Comparison of ENCODE assay signal across 37 mouse cellular contexts in genomic region chr9:110393295-110393694, GRCm38 (mm10). TPM values are rescaled to one million over a fixed set of nuclear protein-coding genes. Genes with fewer than 3 reads are reported as not detected.
"Had no signal": no experiment of that assay in that cellular context is flagged by ENCODE, and none has a peak within 500 bp of the region (broad histone marks: within the 10 kb centered on the region; RNA-seq: fewer than 3 reads in every experiment).

No protein-coding gene starts in this region.

- H3K27me3 ChIP-seq: heart, embryonic 12.5 days; heart, embryonic 13.5 days; heart, embryonic 15.5 days; hindbrain, embryonic 12.5 days; hindbrain, embryonic 13.5 days; hindbrain, embryonic 15.5 days; intestine, embryonic 15.5 days; kidney, embryonic 15.5 days had no signal

- DNase-seq: heart, postnatal 10 days; heart, postnatal 14 days; heart, postnatal 36 days; heart, postnatal 4 days; kidney, adult 11 months; kidney, adult 18-20 months; kidney, adult 2 months; kidney, adult 8-10 months; kidney, adult 9 months; kidney, postnatal 10 days; kidney, postnatal 14 days; kidney, postnatal 25 days; kidney, postnatal 36 days; kidney, postnatal 4 days; layer of hippocampus, adult 9-11 months; layer of hippocampus, postnatal 36 days had no signal

- H3K4me3 ChIP-seq: heart, embryonic 10.5 days; heart, embryonic 12.5 days; heart, embryonic 13.5 days; heart, embryonic 15.5 days; hindbrain, embryonic 10.5 days; hindbrain, embryonic 12.5 days; hindbrain, embryonic 13.5 days; hindbrain, embryonic 15.5 days; intestine, embryonic 15.5 days; kidney, embryonic 15.5 days; layer of hippocampus, adult 2 months had no signal

- H3K4me2 ChIP-seq: heart, embryonic 11.5 days; heart, embryonic 12.5 days; heart, embryonic 13.5 days; heart, embryonic 15.5 days; hindbrain, embryonic 12.5 days; hindbrain, embryonic 13.5 days; hindbrain, embryonic 14.5 days; hindbrain, embryonic 15.5 days; intestine, embryonic 15.5 days; kidney, embryonic 15.5 days had no signal

- ATAC-seq: hindbrain, embryonic 16.5 days; hindbrain, postnatal 0 days; inflammation-experienced regulatory T-cells, adult 6 months; intestine, embryonic 15.5 days; intestine, embryonic 16.5 days; intestine, postnatal 0 days had no signal

- H3K4me1 ChIP-seq: heart, embryonic 10.5 days; heart, embryonic 12.5 days; heart, embryonic 13.5 days; heart, embryonic 15.5 days; hindbrain, embryonic 10.5 days; hindbrain, embryonic 12.5 days; hindbrain, embryonic 13.5 days; hindbrain, embryonic 15.5 days; intestine, embryonic 15.5 days; kidney, embryonic 15.5 days had no signal

- H3K9ac ChIP-seq: heart, embryonic 12.5 days; heart, embryonic 13.5 days; heart, embryonic 15.5 days; hindbrain, embryonic 12.5 days; hindbrain, embryonic 13.5 days; hindbrain, embryonic 14.5 days; hindbrain, embryonic 15.5 days; intestine, embryonic 15.5 days; kidney, embryonic 15.5 days had no signal

- H3K27ac ChIP-seq: heart, embryonic 10.5 days; heart, embryonic 13.5 days; heart, embryonic 15.5 days; hindbrain, embryonic 10.5 days; hindbrain, embryonic 12.5 days; hindbrain, embryonic 13.5 days; hindbrain, embryonic 14.5 days; hindbrain, embryonic 15.5 days; hindbrain, postnatal 0 days; intestine, embryonic 15.5 days; kidney, embryonic 15.5 days; kidney, postnatal 0 days; layer of hippocampus, adult 2 months had no signal

- H3K9me3 ChIP-seq: heart, embryonic 10.5 days; heart, embryonic 12.5 days; heart, embryonic 13.5 days; heart, embryonic 15.5 days; hindbrain, embryonic 10.5 days; hindbrain, embryonic 12.5 days; hindbrain, embryonic 13.5 days; hindbrain, embryonic 15.5 days; intestine, embryonic 15.5 days; kidney, embryonic 15.5 days had no signal

RNA-seq across cellular contexts. Expression of gene Ngp, which starts 26.3 kb away (rescaled TPM):
- polyA plus RNA-seq: heart, embryonic 10.5 days; hindbrain, embryonic 10.5 days; kidney, embryonic 14.5 days; large intestine, adult 2 months had no signal
